Mouse (Mus musculus) left cerebral cortex, postnatal 4 days (tissue): ENCODE measurements around the gene Spn. TPM values are rescaled to one million over a fixed set of nuclear protein-coding genes. Genes with fewer than 3 reads are reported as not detected.
A peak's percentile ranks its signal among the peaks of the same experiment; 100 is the strongest.

Experiments
- DNase-seq: peaks from one replicate; pipeline ENCODE4 v3.0.0-alpha.2; 2022
- intact Hi-C: fragments of 180-260 bp; cut with DNase I; formaldehyde crosslinking; loops from one replicate; pipeline ENCODE4 v1.15.1; 2025
- total RNA-seq, 2 experiments: library from RNA; stranded (reverse); gene quantifications; 2 replicates each; pipeline ENCODE4 v1.2.3; 2021

The Spn gene
- total RNA-seq, 2 experiments from 2014 or later: 0.22 to 0.74 TPM

DNA sequence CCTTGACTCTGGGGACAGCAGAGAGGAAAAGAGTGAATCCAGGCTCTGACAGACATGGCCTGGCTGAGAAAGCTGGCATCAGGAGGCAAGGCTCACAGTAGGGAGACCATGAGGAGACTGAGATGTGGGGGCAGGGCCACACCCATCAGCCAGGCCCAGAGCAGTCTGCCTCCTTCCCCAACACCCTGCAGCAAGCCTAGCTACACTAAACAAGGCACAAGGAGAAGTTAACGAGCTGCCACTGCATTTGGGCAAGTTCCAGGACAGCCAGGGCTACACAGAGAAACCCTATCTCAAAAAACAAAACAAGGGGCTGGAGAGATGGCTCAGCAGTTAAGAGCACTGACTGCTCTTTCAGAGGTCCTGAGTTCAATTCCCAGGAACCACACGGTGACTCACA is 4.6 kb upstream of the Spn start:
- DNase-seq: no peak
- intact Hi-C loops: no loop called here

DNA sequence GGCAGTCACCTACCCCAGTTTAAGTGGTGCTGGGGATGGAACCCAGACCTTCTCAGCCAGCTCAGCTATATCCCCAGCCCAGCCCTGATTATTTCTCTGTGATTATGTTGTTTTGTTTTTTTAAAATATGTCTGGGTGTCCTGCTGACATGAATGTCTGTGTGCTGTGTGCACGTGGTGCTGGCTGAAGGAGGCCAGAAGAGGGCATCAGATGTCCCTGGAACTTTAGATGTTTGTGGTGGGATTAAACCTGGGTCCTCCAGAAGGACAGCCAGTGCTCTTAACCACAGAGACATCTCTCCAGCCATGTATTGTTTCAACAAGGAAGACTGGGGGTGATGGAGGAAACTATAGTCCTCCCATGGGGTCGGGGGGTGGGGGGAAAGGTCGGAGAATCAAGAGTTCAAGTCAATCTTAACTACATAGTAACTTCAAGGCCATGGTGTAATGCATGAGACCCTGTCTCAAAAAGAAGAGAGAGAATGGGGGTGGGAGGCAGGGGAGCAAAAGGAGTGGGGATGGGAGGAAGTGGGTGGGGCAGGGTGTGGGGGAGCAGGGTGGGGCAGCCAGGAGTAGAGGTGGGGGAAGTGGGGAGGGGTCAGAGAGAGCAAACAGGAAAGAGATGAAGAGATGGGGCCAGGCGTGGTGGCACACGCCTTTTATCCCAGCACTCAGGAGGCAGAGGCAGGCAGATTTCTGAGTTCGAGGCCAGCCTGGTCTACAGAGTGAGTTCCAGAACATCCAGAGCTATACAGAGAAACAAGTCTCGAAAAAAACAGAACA is 3.2 kb upstream of the Spn start:
- intact Hi-C loops: no loop called here
- DNase-seq: no peak

DNA sequence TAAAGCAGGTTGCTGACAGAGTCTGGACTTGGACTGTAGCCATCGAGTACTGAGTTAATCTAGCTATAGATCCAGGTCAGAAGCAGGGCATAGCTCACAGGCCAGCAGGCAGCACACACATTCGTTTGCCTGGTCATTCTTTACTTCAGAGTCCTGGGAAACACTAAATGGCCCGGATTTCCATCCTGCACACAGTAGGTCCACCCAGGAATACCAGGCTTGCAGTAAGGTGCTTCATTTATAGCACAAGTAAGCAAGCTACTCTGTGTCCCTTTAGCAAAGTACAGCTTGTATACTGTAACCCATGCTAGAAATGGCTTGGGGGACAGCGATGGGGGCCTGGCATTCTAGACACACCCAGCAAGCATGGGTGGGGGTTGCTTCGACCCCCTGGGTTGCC is 1.9 kb upstream of the Spn start:
- intact Hi-C loops: no loop called here
- DNase-seq: no peak

DNA sequence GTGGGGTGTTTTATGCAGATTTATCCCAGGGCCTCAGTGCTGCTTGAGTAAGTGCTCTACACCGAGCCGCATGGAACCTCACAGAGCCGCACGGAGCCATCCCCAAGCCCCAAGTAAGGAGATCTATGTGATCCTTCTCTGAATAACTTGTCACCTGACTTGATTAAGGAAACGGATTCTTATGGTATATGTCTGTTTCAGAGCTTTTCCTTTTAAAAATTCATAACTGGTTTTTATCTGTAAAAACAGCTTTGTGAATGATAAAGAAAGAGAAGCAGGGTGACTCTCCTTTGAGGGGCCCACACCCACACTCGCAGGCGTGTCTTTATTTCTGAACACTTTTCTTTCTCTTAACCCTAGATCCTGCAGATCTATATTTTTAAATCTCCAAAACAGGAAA is 1.5 kb upstream of the Spn start:
- intact Hi-C loops: no loop called here
- DNase-seq: no peak

- no peak for DNase-seq
- intact Hi-C loops: no loop called here
Observed at GRCm38 (mm10) chr7:127136181-127137071, 1.2 kb downstream of the Spn start.

- intact Hi-C loops: loop anchor here (5.0 kb wide), 1 partner anchor 42 kb away; no protein-coding TSS in a partner anchor
- no peak for DNase-seq
Observed at GRCm38 (mm10) chr7:127134821-127135447, 2.7 kb downstream of the Spn start.

DNA sequence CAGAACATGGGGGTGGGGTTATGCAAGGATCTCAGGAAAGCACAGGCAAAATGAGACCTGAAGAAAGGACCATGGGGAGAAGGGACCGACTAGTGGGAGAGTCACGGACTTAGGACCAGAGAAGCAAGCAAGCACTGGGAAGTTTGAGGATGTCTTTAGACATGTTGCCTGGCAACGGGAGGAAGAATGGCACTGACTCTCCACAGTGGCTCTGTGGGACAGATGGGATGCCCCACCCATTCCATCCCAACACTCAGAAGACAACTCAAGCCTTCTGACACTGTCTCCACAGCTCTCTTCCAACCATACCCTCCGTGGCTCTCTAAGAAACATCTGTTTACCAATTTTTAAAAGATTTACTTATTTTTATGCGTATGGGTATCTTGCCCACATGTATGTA is 4.5 kb downstream of the Spn start:
- no peak for DNase-seq
- intact Hi-C loops: loop anchor here (5.0 kb wide), 1 partner anchor 44 kb away; no protein-coding TSS in a partner anchor

- peak; percentile 66 for DNase-seq
- intact Hi-C loops: loop anchor here (5.0 kb wide), 1 partner anchor 48 kb away; no protein-coding TSS in a partner anchor
Observed at GRCm38 (mm10) chr7:127129638-127130037, 8.0 kb downstream of the Spn start.

GRCm38 (mm10) chr7:127121911-127122270 is 15.7 kb downstream of the Spn start, which contains the start of gene Qprt:
TSS of gene Qprt (minus strand) at chr7:127122226.
- no peak for DNase-seq
- intact Hi-C loops: no loop called here

DNA sequence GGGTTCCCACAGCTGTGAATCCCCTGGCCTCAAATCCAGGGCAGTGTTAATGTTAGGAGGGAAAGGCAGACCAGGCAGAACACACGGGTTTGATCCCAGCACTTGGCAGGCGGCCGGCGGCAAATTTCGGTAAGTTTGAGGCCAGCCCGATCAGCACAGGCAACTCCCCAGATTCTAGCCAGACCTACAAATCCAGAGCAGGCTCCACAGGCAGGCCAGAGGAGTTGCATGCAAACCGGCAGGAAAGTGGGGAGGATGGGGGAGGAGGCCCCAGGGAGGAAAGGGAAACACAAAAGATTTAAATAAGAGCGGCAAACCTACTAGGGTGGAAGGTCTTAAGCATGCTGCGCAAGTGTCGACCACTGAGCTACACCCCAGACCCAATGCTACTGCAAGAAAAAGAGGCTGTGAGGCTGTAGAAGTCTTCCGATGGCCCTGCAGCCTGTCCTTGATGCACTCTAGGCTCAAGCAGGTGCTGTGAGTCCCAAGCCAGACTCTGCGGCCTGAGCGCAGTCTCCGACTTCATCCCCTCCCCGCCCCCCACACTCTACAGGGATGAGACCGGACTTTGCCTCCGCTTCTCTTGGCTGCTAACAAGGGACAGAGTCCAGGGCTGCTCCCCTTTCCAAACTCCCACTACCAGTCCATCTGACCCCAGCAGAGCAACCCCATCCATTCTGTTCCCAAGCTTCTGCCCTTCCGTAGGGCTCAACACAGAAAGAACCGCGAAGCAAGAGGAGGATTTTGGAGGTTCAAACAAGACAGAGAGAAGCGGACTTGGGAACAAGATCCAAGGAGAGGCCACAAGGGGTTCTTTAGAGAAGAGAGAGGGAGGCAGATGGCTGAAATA is 16.3 kb downstream of the Spn start:
- DNase-seq: no peak
- intact Hi-C loops: no loop called here

DNA sequence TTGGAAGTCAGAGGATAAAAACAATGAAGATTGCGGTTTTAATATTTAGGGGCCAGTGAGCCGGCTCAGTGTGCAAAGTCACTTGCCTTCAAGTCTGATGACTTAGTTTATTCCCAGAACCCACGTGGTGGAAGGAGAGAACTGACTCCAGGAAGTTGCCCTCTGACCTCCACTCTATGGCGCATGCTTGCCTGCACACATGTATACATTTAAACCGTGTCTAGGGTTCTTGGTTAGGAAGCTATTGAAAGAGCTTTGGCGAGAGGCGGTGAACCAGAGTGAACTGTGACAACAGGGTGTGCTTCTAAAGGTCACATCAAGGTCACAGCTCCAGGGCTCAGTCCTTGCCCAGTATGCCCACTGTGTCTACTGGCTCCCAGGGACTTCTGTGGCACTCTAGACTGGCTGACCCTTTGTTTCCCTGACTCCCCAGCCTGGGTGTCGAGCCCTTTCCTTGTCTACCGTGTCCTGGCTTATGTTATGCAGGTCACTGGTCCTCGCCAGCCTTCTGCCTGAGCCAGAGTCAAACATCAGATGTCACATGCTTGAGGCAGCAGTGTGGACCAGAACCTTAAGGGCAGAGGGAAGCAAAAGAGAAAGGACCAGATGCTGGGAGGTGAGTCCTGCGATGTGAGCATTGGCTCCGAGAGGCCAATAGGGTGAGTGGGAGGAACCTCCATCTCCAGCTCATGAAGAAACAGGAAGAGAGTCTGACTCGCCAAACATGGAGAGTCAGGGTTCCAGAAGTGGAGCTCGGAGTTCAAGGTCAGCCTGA is 18.8 kb downstream of the Spn start:
- no peak for DNase-seq
- intact Hi-C loops: no loop called here

- intact Hi-C loops: no loop called here
- no peak for DNase-seq
Observed at GRCm38 (mm10) chr7:127117948-127118347, 19.7 kb downstream of the Spn start.

GRCm38 (mm10) chr7:127116331-127116935 is 21.2 kb downstream of the Spn start:
- DNase-seq: no peak
- intact Hi-C loops: no loop called here

- no peak for DNase-seq
- intact Hi-C loops: loop anchor here (5.0 kb wide), 1 partner anchor 288 kb away; no protein-coding TSS in a partner anchor
Observed at GRCm38 (mm10) chr7:127114920-127115319, 22.7 kb downstream of the Spn start.

DNA sequence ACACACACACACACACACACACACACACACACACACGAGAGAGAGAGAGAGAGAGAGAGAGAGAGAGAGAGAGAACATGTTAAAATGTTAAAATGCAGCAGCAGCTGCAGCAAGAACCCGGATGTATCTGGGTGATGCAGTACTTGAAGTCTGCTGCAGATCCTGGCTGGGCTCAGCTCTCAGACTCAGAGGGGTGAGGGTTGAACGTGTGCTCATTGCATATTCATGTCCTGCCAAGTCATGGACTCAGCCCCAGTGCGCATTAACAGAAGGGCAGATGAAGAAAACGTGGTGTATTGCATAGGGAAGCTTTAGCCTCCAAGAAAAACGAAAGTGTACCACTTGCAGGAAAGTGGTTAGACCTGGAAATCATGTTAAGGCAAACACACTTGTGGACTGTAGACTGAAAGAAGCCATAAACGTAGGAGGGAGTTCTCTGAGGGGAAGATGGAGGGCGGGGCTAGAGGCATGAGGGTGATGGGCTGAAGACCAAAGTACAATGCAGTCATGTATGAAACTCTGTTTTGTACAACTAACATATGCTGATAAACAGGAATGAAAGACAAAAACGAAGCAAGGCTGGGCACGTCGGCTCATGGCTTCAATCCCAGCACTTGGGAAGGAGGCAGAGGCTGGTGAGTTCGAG is 23.9 kb downstream of the Spn start:
- DNase-seq: no peak
- intact Hi-C loops: loop anchor here (5.0 kb wide), 1 partner anchor 286 kb away; no protein-coding TSS in a partner anchor

DNA sequence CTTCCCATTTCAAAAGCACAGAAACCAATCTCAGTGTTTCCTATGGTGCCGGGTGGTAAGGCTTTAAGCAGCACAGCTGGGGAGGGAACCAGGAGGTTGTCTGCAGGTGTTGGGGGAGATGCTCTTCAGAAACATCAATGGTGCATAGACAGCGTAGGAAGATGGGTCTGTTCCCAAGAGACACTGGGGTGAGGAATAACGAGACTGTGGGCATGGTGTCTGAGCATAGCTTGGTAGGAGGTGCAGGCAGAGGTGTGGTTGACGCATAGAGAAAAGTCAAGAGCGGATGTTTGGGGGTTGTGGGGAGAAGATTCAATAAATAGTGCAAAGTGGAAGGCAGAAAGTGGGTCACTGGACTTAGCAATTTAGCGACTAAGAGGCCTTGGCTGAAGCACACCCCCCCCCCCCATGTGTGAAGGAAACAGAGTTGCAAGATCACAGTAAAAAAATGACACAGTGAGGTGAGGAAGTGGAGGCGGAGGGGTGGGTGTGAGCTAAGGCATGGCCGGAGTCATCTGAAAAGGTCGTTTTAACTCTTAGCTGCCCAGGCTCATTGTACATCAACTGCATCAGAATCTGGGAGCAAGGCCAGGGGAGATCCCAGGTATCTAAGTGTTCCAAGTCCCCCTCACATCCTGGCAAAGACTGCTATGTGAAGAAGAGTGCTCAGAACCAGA is 24.6 kb downstream of the Spn start:
- DNase-seq: no peak
- intact Hi-C loops: loop anchor here (5.0 kb wide), 1 partner anchor 286 kb away; no protein-coding TSS in a partner anchor

DNA sequence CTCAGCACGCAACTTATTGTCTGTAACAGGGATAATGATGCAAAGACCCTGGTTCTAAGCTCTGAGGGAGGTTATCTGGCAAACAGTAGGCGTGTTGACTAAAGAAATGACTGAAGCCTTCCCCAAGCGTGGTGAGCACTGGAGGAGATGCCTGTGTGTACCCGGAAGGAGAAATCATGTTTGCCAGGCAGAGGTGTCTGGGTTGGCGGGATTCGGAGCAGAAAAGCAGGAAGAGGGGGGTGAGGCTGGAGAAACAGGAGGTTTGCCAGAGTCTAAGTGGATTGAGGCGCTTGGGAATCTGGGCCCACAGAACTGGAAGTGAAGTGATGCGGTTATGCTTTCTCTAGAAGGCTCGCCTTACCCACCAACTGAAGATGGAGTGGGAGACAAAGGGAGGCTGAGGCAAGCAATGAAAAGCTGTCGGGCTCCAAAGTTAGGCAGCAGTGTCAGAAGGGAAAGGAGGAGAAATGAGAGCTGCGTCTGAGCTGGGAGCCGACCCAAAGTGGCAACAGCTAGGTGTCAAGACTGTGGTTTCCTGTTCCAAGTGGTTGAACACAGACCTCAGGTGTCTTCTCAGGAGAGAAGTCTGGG is 25.3 kb downstream of the Spn start:
- no peak for DNase-seq
- intact Hi-C loops: loop anchor here (5.0 kb wide), 1 partner anchor 285 kb away; no protein-coding TSS in a partner anchor
